Mouse (Mus musculus) hindbrain, embryonic 14.5 days (tissue): ENCODE results near the gene Fermt1. TPM values are rescaled to one million over a fixed set of nuclear protein-coding genes. Genes with fewer than 3 reads are reported as not detected.

Experiments used
- polyA plus RNA-seq: library from polyadenylated mRNA; unstranded; fragments of >200 nt; fragmentation: Nextera tagmentation; extraction: Ambion mirVana; gene quantifications from 2 replicates; pipeline ENCODE4 v1.2.1, GENCODE M21; 2014

Fermt1 gene
- polyA plus RNA-seq, 1 experiment from 2014 or later: not detected

Other genes starting within 250 kb of the Fermt1 start
- gene Chgb, start 164.6 kb downstream of the Fermt1 start, polyA plus RNA-seq: 70.3 and 84.2 TPM in 2 replicates
- gene Trmt6, start 129.9 kb downstream of the Fermt1 start, polyA plus RNA-seq: 15.7 and 18.5 TPM in 2 replicates
- gene Mcm8, start 129.8 kb downstream of the Fermt1 start, polyA plus RNA-seq: 5.1 and 6.6 TPM in 2 replicates
- 19.0 and 19.1 TPM in 2 replicates for gene Crls1, start 99.2 kb downstream of the Fermt1 start, polyA plus RNA-seq
- gene Lrrn4, start 65.0 kb downstream of the Fermt1 start, polyA plus RNA-seq: 0.39 and 0.51 TPM in 2 replicates